Mouse (Mus musculus): ENCODE data around the gene Tm4sf5.
"Not testable (repeated sequence)": the region's sequence is repeated elsewhere in the genome, so short reads cannot be mapped to it uniquely, and the experiment has no call there.

The Tm4sf5 gene

GRCm38 (mm10) chr11:70509753-70510564 is 4.9 kb downstream of the Tm4sf5 start:
- no peak for DNase-seq (ENCODE audit: low read depth, low spot score)

- no peak for DNase-seq (ENCODE audit: low read depth, low spot score)
Observed at GRCm38 (mm10) chr11:70511242-70511641, 6.2 kb downstream of the Tm4sf5 start.

- no peak for DNase-seq (ENCODE audit: low read depth, low spot score)
Observed at GRCm38 (mm10) chr11:70511825-70512224, 6.8 kb downstream of the Tm4sf5 start.

GRCm38 (mm10) chr11:70512709-70513342 is 7.8 kb downstream of the Tm4sf5 start:
- no peak for DNase-seq (ENCODE audit: low read depth, low spot score)

- DNase-seq (ENCODE audit: low read depth, low spot score) = no peak
Observed at GRCm38 (mm10) chr11:70513520-70513919, 8.5 kb downstream of the Tm4sf5 start.

- no peak for DNase-seq (ENCODE audit: low read depth, low spot score)
Observed at GRCm38 (mm10) chr11:70514288-70514687, 9.2 kb downstream of the Tm4sf5 start, which contains the start of gene Vmo1. Vmo1 (minus strand) TSS chr11:70514616.

- no peak for DNase-seq (ENCODE audit: low read depth, low spot score)
Observed at GRCm38 (mm10) chr11:70516352-70516751, 11.3 kb downstream of the Tm4sf5 start.

GRCm38 (mm10) chr11:70518436-70518835 is 13.4 kb downstream of the Tm4sf5 start:
- DNase-seq (ENCODE audit: low read depth, low spot score) = no peak

- DNase-seq (ENCODE audit: low read depth, low spot score) = no peak
Observed at GRCm38 (mm10) chr11:70518923-70519322, 13.9 kb downstream of the Tm4sf5 start, which contains the start of gene Gltpd2. Gltpd2 (plus strand) TSS chr11:70519196.

GRCm38 (mm10) chr11:70520178-70520769 is 15.2 kb downstream of the Tm4sf5 start:
- DNase-seq (ENCODE audit: low read depth, low spot score) = no peak

- DNase-seq (ENCODE audit: low read depth, low spot score) = not testable (repeated sequence)
Observed at GRCm38 (mm10) chr11:70523306-70523989, 18.4 kb downstream of the Tm4sf5 start.

- no peak for DNase-seq (ENCODE audit: low read depth, low spot score)
Observed at GRCm38 (mm10) chr11:70524782-70525181, 19.7 kb downstream of the Tm4sf5 start.

- peak; percentile 91 for DNase-seq (ENCODE audit: low read depth, low spot score)
Observed at GRCm38 (mm10) chr11:70525184-70525678, 20.2 kb downstream of the Tm4sf5 start, which contains the start of gene Psmb6. Psmb6 (plus strand) TSS chr11:70525367.

- no peak for DNase-seq (ENCODE audit: low read depth, low spot score)
Observed at GRCm38 (mm10) chr11:70525726-70526125, 20.7 kb downstream of the Tm4sf5 start.

GRCm38 (mm10) chr11:70526211-70526610 is 21.2 kb downstream of the Tm4sf5 start:
- DNase-seq (ENCODE audit: low read depth, low spot score) = no peak

GRCm38 (mm10) chr11:70528610-70529009 is 23.6 kb downstream of the Tm4sf5 start:
- no peak for DNase-seq (ENCODE audit: low read depth, low spot score)

GRCm38 (mm10) chr11:70531065-70531464 is 26.0 kb downstream of the Tm4sf5 start:
- DNase-seq (ENCODE audit: low read depth, low spot score) = not testable (repeated sequence)

GRCm38 (mm10) chr11:70532839-70533238 is 27.8 kb downstream of the Tm4sf5 start, which contains the start of gene Gm40193:
Gm40193 (minus strand) TSS chr11:70532939.
- no peak for DNase-seq (ENCODE audit: low read depth, low spot score)

GRCm38 (mm10) chr11:70539423-70539822 is 34.4 kb downstream of the Tm4sf5 start:
- DNase-seq (ENCODE audit: low read depth, low spot score) = no peak

GRCm38 (mm10) chr11:70539877-70540587 is 35.0 kb downstream of the Tm4sf5 start, which contains the start of gene Pld2:
Pld2 (plus strand) TSS chr11:70540064.
- DNase-seq (ENCODE audit: low read depth, low spot score) = peak; percentile 77

GRCm38 (mm10) chr11:70540928-70541327 is 35.9 kb downstream of the Tm4sf5 start:
- no peak for DNase-seq (ENCODE audit: low read depth, low spot score)
